Mouse (Mus musculus) MEL (cell line): ENCODE data around the gene G430095P16Rik.

Experiments used
- CHD1 ChIP-seq: IDR thresholded peaks from 2 replicates; pipeline ENCODE4 v1.6.1; 2012; ENCODE audit warnings: low read depth, mild to moderate bottlenecking, inconsistent platforms, low read length, improper control_type of control experiment
- CTCF ChIP-seq, 3 experiments: IDR thresholded peaks in 2 of 3; conservative IDR thresholded peaks in 1 of 3; 2 replicates each; pipeline ENCODE4 v1.5.1; 2011 to 2012; ENCODE audit warnings: low read length in 3 of 3, low read depth in 2 of 3, mild to moderate bottlenecking in 2 of 3, improper control_type of control experiment in 1 of 3, inconsistent platforms in 1 of 3, mixed read lengths in 1 of 3, moderate library complexity in 1 of 3; ENCODE audit not compliant: control insufficient read depth in 1 of 3, insufficient read depth in 1 of 3, poor library complexity in 1 of 3, severe bottlenecking in 1 of 3
- GATA1 ChIP-seq: IDR thresholded peaks from 2 replicates; pipeline ENCODE4 v1.6.1; 2011; ENCODE audit warnings: low read depth, low read length, improper control_type of control experiment
- MXI1 ChIP-seq: IDR thresholded peaks from 2 replicates; pipeline ENCODE4 v1.6.1; 2011; ENCODE audit warnings: mild to moderate bottlenecking, low read depth, low read length, improper control_type of control experiment
- POLR2A ChIP-seq, 2 experiments: IDR thresholded peaks; 2 replicates each; pipeline ENCODE4 v1.6.1; 2011 to 2012; ENCODE audit warnings: low read length in 2 of 2, mild to moderate bottlenecking in 2 of 2, control low read depth in 1 of 2, improper control_type of control experiment in 1 of 2, low read depth in 1 of 2, moderate library complexity in 1 of 2; ENCODE audit not compliant: control insufficient read depth in 1 of 2, insufficient read depth in 1 of 2, poor library complexity in 1 of 2
- RCOR1 ChIP-seq: IDR thresholded peaks from 2 replicates; pipeline ENCODE4 v1.6.1; 2012; ENCODE audit warnings: low read depth, mild to moderate bottlenecking, inconsistent platforms, low read length, improper control_type of control experiment
- SIN3A ChIP-seq: IDR thresholded peaks from 2 replicates; pipeline ENCODE4 v1.6.1; 2012; ENCODE audit warnings: low read length, improper control_type of control experiment, inconsistent platforms
- SMC3 ChIP-seq: IDR thresholded peaks from 2 replicates; pipeline ENCODE4 v1.6.1; 2011; ENCODE audit warnings: low read depth, low read length, improper control_type of control experiment
- TCF12 ChIP-seq: IDR thresholded peaks from 2 replicates; pipeline ENCODE4 v1.6.1; 2014; ENCODE audit warnings: low read depth, mild to moderate bottlenecking, inconsistent platforms, low read length, improper control_type of control experiment, moderate library complexity
- UBTF ChIP-seq: IDR thresholded peaks from 2 replicates; pipeline ENCODE4 v1.6.1; 2012; ENCODE audit warnings: low read depth, mild to moderate bottlenecking, inconsistent platforms, low read length, improper control_type of control experiment, moderate library complexity, borderline replicate concordance; ENCODE audit not compliant: insufficient read depth
- USF2 ChIP-seq, 2 experiments: IDR thresholded peaks; 2 replicates each; pipeline ENCODE4 v1.6.1; 2011 to 2012; ENCODE audit warnings: improper control_type of control experiment in 2 of 2, low read length in 2 of 2, borderline replicate concordance in 1 of 2, inconsistent platforms in 1 of 2, low read depth in 1 of 2, mild to moderate bottlenecking in 1 of 2; ENCODE audit not compliant: insufficient read depth in 1 of 2

- TF ChIP-seq CTCF (IDR thresholded peaks at IDR 0.05 in 2 of 3, conservative IDR thresholded peaks at IDR 0.05 in 1 of 3; ENCODE audit: control insufficient read depth in 1 of 3, insufficient read depth in 1 of 3, low read depth in 2 of 3, low read length in 3 of 3, poor library complexity in 1 of 3, severe bottlenecking in 1 of 3), result no peak
- no peak for TF ChIP-seq SIN3A
- no peak for TF ChIP-seq USF2 (IDR thresholded peaks at IDR 0.05; ENCODE audit: borderline replicate concordance in 1 of 2, insufficient read depth in 1 of 2, low read depth in 1 of 2, low read length in 2 of 2)
- TF ChIP-seq UBTF, result no peak
- no peak for TF ChIP-seq POLR2A (IDR thresholded peaks at IDR 0.05; ENCODE audit: control insufficient read depth in 1 of 2, insufficient read depth in 1 of 2, low read depth in 1 of 2, low read length in 2 of 2, poor library complexity in 1 of 2)
- no peak for TF ChIP-seq MXI1
- TF ChIP-seq TCF12, result no peak
- TF ChIP-seq CHD1, result no peak
- no peak for TF ChIP-seq GATA1
- no peak for TF ChIP-seq SMC3
- TF ChIP-seq RCOR1, result no peak
These were observed 29.5 kb upstream of the G430095P16Rik start for GRCm38 (mm10) chr8:84693332-84693731.
